ENCODE assay signal across 8 mouse cellular contexts in genomic region chr4:136172011-136172541, GRCm38 (mm10). TPM values are rescaled to one million over a fixed set of nuclear protein-coding genes. Genes with fewer than 3 reads are reported as not detected.
A peak's percentile ranks its signal among the peaks of the same experiment; 100 is the strongest.
DNase-seq lines count a peak whose midpoint lies in the region; ATAC-seq and TF ChIP-seq lines count a peak whose summit lies in the region.

Gene E2f2, plus strand, starts transcription at chr4:136172394.

- no peak; the same call in 1 of the 2 replicates for TF ChIP-seq EP300 in liver, embryonic 14.5 days (IDR thresholded peaks at IDR 0.05; ENCODE audit: low read depth)

- peak; percentile 16; the same call in 1 of the 2 replicates for TF ChIP-seq POLR2A in brain, embryonic 14.5 days (IDR thresholded peaks at IDR 0.05; ENCODE audit: borderline replicate concordance, extremely low read depth, insufficient read depth, insufficient read length, poor library complexity, severe bottlenecking)

- H3K9me3 ChIP-seq in liver, embryonic 14.5 days (ENCODE audit: control insufficient read depth, low read length) = no peaks in the 10 kb centered on the region

- peak in 1 of 2 experiments; percentile 37 for DNase-seq in left cerebral cortex, adult 2 months (ENCODE audit: extremely low spot score in 1 of 2, low spot score in 2 of 2)
- DNase-seq in left cerebral cortex, postnatal 36 days (ENCODE audit: low spot score in 2 of 2) = no peak
- DNase-seq in brain, embryonic 14.5 days (ENCODE audit: low read depth) = peak; percentile 89
- peak; percentile 78 for DNase-seq in gastrocnemius, adult 2 months
- DNase-seq in induced T-regulatory cell, adult 2 months (ENCODE audit: low read depth) = peak; percentile 91
- peak; percentile 72 to 75 (median 73) for DNase-seq in liver, embryonic 14.5 days (ENCODE audit: low read depth in 3 of 3, low spot score in 3 of 3)
- peak; percentile 53 to 67 for DNase-seq in natural killer cell, adult 2 months (ENCODE audit: low spot score in 2 of 2)
- DNase-seq in thymus, adult 18-20 months = peak; percentile 51 to 70

- H3K36me3 ChIP-seq in liver, embryonic 14.5 days (replicated peaks; ENCODE audit: control insufficient read depth, insufficient read depth, low read depth) = peaks cover 28% of the 10 kb centered on the region

- no peaks in the 10 kb centered on the region for H3K27me3 ChIP-seq in liver, embryonic 14.5 days (ENCODE audit: control insufficient read depth, insufficient read depth, low read length)

- H3K9ac ChIP-seq in liver, embryonic 14.5 days (replicated peaks) = peak within 1 kb of the TSS; percentile 99

- no peak for TF ChIP-seq CTCF in left cerebral cortex, adult 2 months (IDR thresholded peaks at IDR 0.05)
- no peak for TF ChIP-seq CTCF in brain, embryonic 14.5 days (IDR thresholded peaks at IDR 0.05; ENCODE audit: borderline replicate concordance, extremely low read depth, insufficient read depth, insufficient read length)
- TF ChIP-seq CTCF in gastrocnemius, adult 2 months (IDR thresholded peaks at IDR 0.05) = no peak
- TF ChIP-seq CTCF in liver, embryonic 14.5 days (IDR thresholded peaks at IDR 0.05; ENCODE audit: low read depth) = no peak

- 2% methylated on average over 35 of the region's 35 CpGs for WGBS in liver, embryonic 14.5 days (ENCODE audit: insufficient replicate concordance)

- peak; percentile 50 for ATAC-seq in liver, embryonic 14.5 days (ENCODE audit: insufficient read depth)

- no peak within 1 kb of the TSS for H3K27ac ChIP-seq in left cerebral cortex, adult 2 months
- peak within 1 kb of the TSS; percentile 81 for H3K27ac ChIP-seq in gastrocnemius, adult 2 months
- H3K27ac ChIP-seq in liver, embryonic 14.5 days = peak within 1 kb of the TSS; percentile 96

- intact Hi-C loops in left cerebral cortex, adult 2 months (cut with DNase I) = no loop called here
- intact Hi-C loops in left cerebral cortex, postnatal 36 days (cut with DNase I) = no loop called here
- intact Hi-C loops in gastrocnemius, adult 2 months (cut with DNase I) = no loop called here

- H3K4me2 ChIP-seq in liver, embryonic 14.5 days (ENCODE audit: low read depth) = peak within 1 kb of the TSS; percentile 97

- peaks cover 35 to 36% of the 10 kb centered on the region in 2 experiments for H3K4me1 ChIP-seq in liver, embryonic 14.5 days (replicated peaks; ENCODE audit: control insufficient read depth in 2 of 2, insufficient read depth in 2 of 2, low read length in 1 of 2)

- peak within 1 kb of the TSS; percentile 50 for H3K4me3 ChIP-seq in left cerebral cortex, adult 2 months
- H3K4me3 ChIP-seq in gastrocnemius, adult 2 months = peak within 1 kb of the TSS; percentile 91
- H3K4me3 ChIP-seq in liver, embryonic 14.5 days (ENCODE audit: insufficient read depth in 1 of 2, low read depth in 2 of 2, low read length in 2 of 2) = peak within 1 kb of the TSS; percentile 68 to 95

RNA-seq across cellular contexts. Expression of gene E2f2, which starts in this region (rescaled TPM):
- total RNA-seq in left cerebral cortex, adult 2 months (2021) = 1 to 10 TPM in 1 of 2 experiments, under 1 TPM in 1; 0.36 to 1.3 TPM
- total RNA-seq in left cerebral cortex, postnatal 36 days (2021) = under 1 TPM; 0.61 to 0.72 TPM
- polyA plus RNA-seq in brain, embryonic 14.5 days (2012; rRNA removed) = 3.5 and 5.1 TPM in 2 replicates
- 1 to 10 TPM in 1 of 2 experiments, under 1 TPM in 1; 0.48 to 1.1 TPM for total RNA-seq in gastrocnemius, adult 2 months (2021)
- 38.4 and 40.5 TPM in 2 replicates for polyA plus RNA-seq in liver, embryonic 14.5 days (2012; rRNA removed)
- polyA plus RNA-seq in liver, embryonic 14.5 days (2014; fragmentation: Nextera tagmentation; extraction: Ambion mirVana) = 50.3 and 53.4 TPM in 2 replicates

Comparison
In these comparisons a context has a peak if more than half of its experiments do, and no peak if none do; other contexts are left out.
1. DNase-seq: peak in brain, embryonic 14.5 days (single experiment), gastrocnemius, adult 2 months (single experiment), induced T-regulatory cell, adult 2 months (single experiment), liver, embryonic 14.5 days (3 of 3), natural killer cell, adult 2 months (2 of 2) and thymus, adult 18-20 months (2 of 2); none in left cerebral cortex, postnatal 36 days (0 of 2).
2. Peak in every context shown above with its lines, with median percentiles within 50 percentile points of each other: H3K4me3 ChIP-seq.